Mouse (Mus musculus): ENCODE measurements around the gene E4f1.

DNA sequence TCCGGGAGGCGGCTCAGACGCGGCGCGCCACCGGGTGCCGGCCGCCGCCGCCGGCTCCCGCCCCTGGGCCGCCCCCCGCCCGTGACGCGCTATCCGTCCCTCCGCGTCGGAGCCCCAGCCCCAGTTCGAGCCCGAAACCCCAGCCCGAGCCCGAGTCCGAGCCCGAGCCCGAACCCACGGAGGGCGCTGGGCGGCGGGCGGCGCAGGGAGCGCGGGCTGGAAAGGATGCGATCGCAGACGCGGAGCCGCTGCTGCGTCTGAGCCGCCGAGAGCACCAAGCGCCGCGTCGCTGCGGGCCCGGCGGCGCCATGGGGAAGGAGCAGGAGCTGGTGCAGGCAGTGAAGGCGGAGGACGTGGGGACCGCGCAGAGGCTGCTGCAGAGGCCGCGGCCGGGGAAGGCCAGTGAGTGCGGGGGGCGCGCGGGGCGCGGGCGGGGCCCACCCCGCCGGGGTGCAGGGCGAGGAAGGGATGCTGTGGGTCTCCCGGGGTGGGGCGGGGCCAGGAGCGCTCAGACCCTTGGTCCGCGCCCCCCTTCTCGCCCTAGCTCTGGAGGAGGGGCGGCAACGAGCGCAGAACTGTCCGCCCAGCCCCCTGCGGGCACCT is 18.6 kb upstream of the E4f1 start:
- TF ChIP-seq CTCF (IDR thresholded peaks at IDR 0.05; ENCODE audit: low read depth) (no peak), EP300 (IDR thresholded peaks at IDR 0.05; ENCODE audit: low read depth) (no peak)

All from liver, embryonic 14.5 days (tissue).